Mouse (Mus musculus) left cerebral cortex, adult 8-10 months (tissue): ENCODE results near the gene Plg. TPM values are rescaled to one million over a fixed set of nuclear protein-coding genes. Genes with fewer than 3 reads are reported as not detected.
A peak's percentile ranks its signal among the peaks of the same experiment; 100 is the strongest.

Experiments used
- DNase-seq, 2 experiments: peaks; one replicate each; pipeline ENCODE4 v3.0.0; 2022; ENCODE audit warnings: low spot score in 2 of 2
- total RNA-seq, 4 experiments: library from RNA; stranded (reverse); gene quantifications; 2 replicates each; pipeline ENCODE4 v1.2.4; 2022

The Plg gene
- total RNA-seq, 4 experiments from 2014 or later = 0.13 to 0.53 (median 0.16) TPM; not detected in 1

DNA sequence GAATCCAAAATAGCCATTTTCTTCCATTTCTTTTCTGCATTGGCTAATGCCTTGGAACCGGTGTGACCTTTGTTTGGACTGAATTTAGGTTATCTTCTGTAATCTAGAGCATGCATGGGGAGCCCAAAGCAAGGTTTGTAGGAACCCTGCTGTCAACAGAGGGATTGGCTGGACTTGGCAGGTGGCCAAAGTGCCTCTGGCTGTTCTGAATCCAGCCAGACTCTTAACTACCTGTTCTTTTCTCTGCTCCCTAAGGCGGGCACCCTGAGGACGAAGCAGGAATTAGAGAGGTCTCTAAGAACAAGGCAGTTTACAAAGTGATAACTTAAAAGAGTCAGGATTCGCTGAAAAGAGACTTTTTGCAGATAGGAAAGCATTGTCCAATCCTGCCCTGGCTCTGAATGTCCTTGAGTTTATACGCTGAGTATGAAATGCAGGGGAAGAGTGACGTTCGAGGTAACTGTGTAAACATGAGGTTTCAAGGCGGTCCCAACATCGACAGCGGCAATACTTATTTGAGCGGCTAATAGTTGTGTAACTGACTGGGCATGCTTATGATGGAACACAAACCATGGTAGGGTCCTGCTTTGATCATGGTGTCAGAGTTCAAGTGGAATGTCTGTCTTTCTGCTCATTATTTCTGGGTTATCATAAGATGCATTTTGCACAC, 74.6 kb downstream of the Plg start:
- DNase-seq = no peak

DNA sequence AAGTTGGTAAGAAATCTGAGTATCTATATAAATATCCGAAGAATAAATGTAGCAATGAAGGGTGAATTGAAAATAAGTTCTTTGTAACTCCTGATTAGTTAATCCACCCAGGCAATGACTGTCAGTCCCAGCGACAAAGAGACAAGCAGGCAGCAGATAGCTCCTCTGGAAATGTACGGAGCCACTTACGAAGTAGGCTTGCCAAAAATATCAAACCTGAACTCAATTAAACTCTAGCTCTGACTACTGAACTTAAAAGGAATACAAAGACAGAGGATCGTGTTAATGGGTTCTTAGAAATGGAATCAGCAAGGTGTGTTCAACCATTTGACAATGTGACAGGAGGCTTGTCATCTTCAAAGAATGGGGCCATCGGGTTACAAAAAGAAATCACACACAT, 75.3 kb downstream of the Plg start:
- no peak for DNase-seq

DNA sequence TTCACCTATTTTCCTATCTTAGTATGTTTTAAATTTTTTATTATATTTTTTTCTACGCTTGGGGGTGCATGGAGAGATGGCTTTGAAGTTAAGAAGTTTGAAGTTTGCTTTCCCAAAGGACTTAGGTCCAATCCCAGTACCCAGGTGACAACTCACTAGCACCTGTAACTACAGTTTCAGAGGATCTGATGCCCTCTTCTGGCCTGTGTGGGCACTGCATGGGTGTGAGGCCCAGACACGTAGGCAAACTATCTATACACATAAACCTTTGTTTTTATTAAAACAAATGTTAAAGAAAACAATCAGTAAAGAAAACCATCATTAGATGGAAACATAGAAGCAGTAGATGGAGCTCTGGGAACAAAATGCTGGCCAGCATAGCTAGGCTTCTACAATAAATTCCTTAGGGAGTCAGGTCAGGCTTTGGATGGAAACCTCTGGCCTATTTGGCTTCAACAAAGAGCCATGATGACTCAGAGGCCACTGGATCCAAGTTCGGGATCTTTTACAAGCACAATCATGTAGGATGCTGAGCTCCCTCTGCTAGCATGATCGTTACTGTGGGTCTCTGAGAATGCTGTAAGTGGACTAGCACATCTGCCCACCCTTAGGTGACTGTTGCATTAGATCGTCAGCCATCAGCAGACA, 76.9 kb downstream of the Plg start:
- no peak for DNase-seq

DNA sequence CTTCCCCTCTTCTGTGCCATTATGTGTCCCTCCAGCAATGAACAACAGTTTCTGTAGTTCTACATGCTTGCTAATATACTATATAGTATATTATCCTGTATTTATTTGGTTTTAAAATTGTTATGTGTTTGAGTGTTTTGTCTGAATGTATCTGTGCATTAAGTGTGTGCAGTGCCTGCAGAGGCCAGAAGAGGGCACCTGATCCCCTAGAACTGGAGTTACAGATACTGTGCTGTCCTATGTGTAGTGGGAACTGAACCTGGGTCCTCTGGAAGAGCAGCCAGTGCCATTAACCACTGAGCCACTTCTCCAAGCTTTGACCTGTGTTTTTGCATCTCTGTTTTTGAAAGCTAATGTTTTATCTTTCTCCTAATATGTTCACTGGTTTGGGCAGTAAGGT, 82.8 kb downstream of the Plg start:
- DNase-seq = no peak

DNA sequence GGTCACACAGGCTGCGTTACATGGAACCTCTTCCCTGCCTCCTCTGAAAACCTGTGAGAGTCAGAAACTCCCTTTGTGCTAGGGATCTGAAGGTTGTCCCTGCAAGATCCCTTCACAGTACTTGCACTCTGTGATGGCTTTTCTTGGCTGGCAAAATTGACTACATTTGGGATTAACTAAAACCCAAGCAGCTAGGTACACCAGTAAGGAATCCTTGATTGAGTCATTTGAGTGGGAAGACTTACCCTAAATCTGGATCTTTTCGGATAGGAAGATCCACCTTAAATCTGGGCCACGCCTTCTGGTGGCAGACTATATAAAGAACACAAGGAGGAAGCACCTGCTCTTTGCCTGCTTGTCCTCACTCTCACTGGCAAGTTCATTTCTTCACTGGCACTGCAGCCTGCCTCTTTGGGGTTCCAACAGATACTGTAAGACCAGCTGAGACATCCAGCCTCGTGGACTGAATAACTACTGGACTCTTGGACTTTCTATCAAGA, 88.1 kb downstream of the Plg start:
- DNase-seq = peak in 1 of 2 experiments; percentile 28

DNA sequence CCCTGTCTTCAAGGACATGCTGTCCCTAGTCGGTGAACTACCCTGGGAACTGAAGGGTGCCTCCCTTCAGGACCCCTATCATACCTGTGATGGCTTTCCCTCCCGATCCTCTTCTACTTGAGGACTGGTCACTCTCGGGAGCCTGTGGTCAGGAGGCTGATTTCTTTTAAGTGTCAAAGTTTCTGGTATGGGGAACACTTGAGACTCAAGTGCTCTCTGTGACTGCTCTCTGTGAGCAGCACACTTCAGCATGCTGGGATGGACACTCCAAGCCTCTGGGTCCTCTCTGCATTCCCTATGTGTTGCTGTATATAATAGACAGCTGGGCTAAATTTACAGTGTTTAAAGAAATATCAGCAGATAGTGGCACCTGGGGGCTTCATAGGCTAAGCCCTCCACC, 89.2 kb downstream of the Plg start:
- DNase-seq = no peak

DNA sequence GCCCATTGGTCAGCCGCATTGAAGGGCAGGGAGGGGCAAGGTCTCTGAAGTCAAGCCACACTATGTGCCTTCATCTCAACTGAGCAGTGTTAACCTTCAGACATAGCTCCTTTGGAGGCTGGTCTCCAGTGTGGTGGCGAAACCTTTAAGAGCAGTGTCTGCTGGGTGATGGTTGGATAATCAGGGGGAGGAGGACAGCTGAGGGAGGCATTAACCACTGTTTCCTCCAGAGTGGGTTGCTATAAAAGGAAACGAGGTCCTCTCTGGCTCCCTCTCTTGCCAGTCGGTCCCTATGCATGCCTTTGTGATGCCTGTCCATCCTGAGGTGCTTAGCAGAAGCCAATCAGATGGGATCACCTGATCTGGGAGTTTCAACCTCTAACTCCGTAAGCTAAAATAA, 90.3 kb downstream of the Plg start:
- DNase-seq = no peak

Other genes starting within 250 kb of the Plg start
- gene Map3k4, start 59.8 kb upstream of the Plg start, total RNA-seq = 10 to 100 TPM; 45.7 to 57.2 (median 49.1) TPM
- 1 to 10 TPM; 2.6 to 3.5 (median 3.1) TPM for gene Slc22a3, start 129.1 kb downstream of the Plg start, total RNA-seq
- 1 to 10 TPM in 3 of 4 experiments, under 1 TPM in 1; 0.98 to 1.7 (median 1.4) TPM for gene Slc22a2, start 205.5 kb downstream of the Plg start, total RNA-seq